10 mouse cellular contexts compared by ENCODE assay signal in genomic region chr8:88524132-88524531, GRCm38 (mm10). TPM values are rescaled to one million over a fixed set of nuclear protein-coding genes. Genes with fewer than 3 reads are reported as not detected.
DNase-seq lines count a peak whose midpoint lies in the region; ATAC-seq and TF ChIP-seq lines count a peak whose summit lies in the region.
"Had no signal": no experiment of that assay in that cellular context is flagged by ENCODE, and none has a peak within 500 bp of the region (broad histone marks: within the 10 kb centered on the region; RNA-seq: fewer than 3 reads in every experiment).

No protein-coding gene starts in this region.

- no peak overlapping the region for H3K9ac ChIP-seq in intestine, embryonic 14.5 days (ENCODE audit: low read length)
- H3K9ac ChIP-seq in intestine, postnatal 0 days (ENCODE audit: low read depth, low read length), result no peak overlapping the region
- 0 out of 2 replicates have a peak overlapping the region, but pooled peaks have one; percentile 18 for H3K9ac ChIP-seq in embryonic facial prominence, embryonic 11.5 days (replicated peaks; ENCODE audit: low read length)
- H3K9ac ChIP-seq in hindbrain, embryonic 14.5 days, result no peak overlapping the region
- peak overlapping the region; percentile 24; the same call in 1 of the 2 replicates for H3K9ac ChIP-seq in midbrain, embryonic 14.5 days (replicated peaks; ENCODE audit: low read length)
- no peak overlapping the region for H3K9ac ChIP-seq in heart, adult 2 months (ENCODE audit: low read depth, low read length)

- peaks cover 9% of the 10 kb centered on the region; the same call in 1 of the 2 replicates for H3K27me3 ChIP-seq in intestine, embryonic 14.5 days (replicated peaks; ENCODE audit: control insufficient read depth, insufficient read depth, low read length)
- peaks cover 23% of the 10 kb centered on the region; the same call in 1 of the 2 replicates for H3K27me3 ChIP-seq in intestine, postnatal 0 days (replicated peaks; ENCODE audit: control insufficient read depth, insufficient read depth, low read length)
- H3K27me3 ChIP-seq in embryonic facial prominence, embryonic 11.5 days (ENCODE audit: control insufficient read depth, insufficient read depth, low read length), result no peaks in the 10 kb centered on the region
- peaks cover 5% of the 10 kb centered on the region; the same call in 1 of the 2 replicates for H3K27me3 ChIP-seq in hindbrain, embryonic 14.5 days (ENCODE audit: control insufficient read depth, insufficient read depth, low read length)
- peaks cover 7% of the 10 kb centered on the region; the same call in 1 of the 2 replicates for H3K27me3 ChIP-seq in midbrain, embryonic 14.5 days (ENCODE audit: control insufficient read depth, insufficient read depth, low read length)
- H3K27me3 ChIP-seq in heart, adult 2 months (ENCODE audit: control insufficient read depth, insufficient read depth, low read length), result peaks cover 9% of the 10 kb centered on the region

- no peak for ATAC-seq in intestine, embryonic 14.5 days (replicated peaks; ENCODE audit: low FRiP score, low TSS enrichment, low read depth)
- no peak for ATAC-seq in intestine, postnatal 0 days
- no peak for ATAC-seq in embryonic facial prominence, embryonic 11.5 days (replicated peaks; ENCODE audit: insufficient number of reproducible peaks, low FRiP score, low TSS enrichment, low read depth)
- no peak for ATAC-seq in hindbrain, embryonic 14.5 days (ENCODE audit: low FRiP score)
- no peak for ATAC-seq in midbrain, embryonic 14.5 days (ENCODE audit: low FRiP score, low TSS enrichment)
- no peak for ATAC-seq in megakaryocyte, adult 5-6 weeks (ENCODE audit: poor library complexity, severe bottlenecking)

- no peak for TF ChIP-seq CTCF in intestine, postnatal 0 days (IDR thresholded peaks at IDR 0.05; ENCODE audit: low read depth)
- TF ChIP-seq CTCF in heart, adult 2 months (IDR thresholded peaks at IDR 0.05), result no peak

- peak overlapping the region; percentile 94; the same call in 1 of the 2 replicates for H3K4me2 ChIP-seq in intestine, embryonic 14.5 days (ENCODE audit: low read length)
- no peak overlapping the region for H3K4me2 ChIP-seq in intestine, postnatal 0 days (replicated peaks; ENCODE audit: low read depth)
- H3K4me2 ChIP-seq in embryonic facial prominence, embryonic 11.5 days (ENCODE audit: low read depth, low read length), result peak overlapping the region; percentile 5
- H3K4me2 ChIP-seq in hindbrain, embryonic 14.5 days (replicated peaks), result peak overlapping the region; percentile 99
- H3K4me2 ChIP-seq in midbrain, embryonic 14.5 days (ENCODE audit: low read length), result peak overlapping the region; percentile 98

- no peak for TF ChIP-seq POLR2A in heart, adult 2 months (IDR thresholded peaks at IDR 0.05; ENCODE audit: insufficient read depth, low read depth, low read length)

- DNase-seq in intestine, embryonic 14.5 days (ENCODE audit: low spot score), result no peak
- DNase-seq in embryonic facial prominence, embryonic 11.5 days (ENCODE audit: low spot score), result peak; percentile 47
- DNase-seq in hindbrain, embryonic 14.5 days (ENCODE audit: low spot score), result no peak
- DNase-seq in midbrain, embryonic 14.5 days, result peak; percentile 28
- no peak for DNase-seq in gastrocnemius, postnatal 36 days
- no peak for DNase-seq in heart, adult 2 months
- DNase-seq: B cell, adult 2 months had no signal

- H3K79me2 ChIP-seq in heart, adult 2 months (replicated peaks; ENCODE audit: control insufficient read depth, insufficient read depth, low read length), result no peaks in the 10 kb centered on the region

- no peak for TF ChIP-seq EP300 in heart, adult 2 months (IDR thresholded peaks at IDR 0.05; ENCODE audit: insufficient read depth, low read depth, low read length)

- H3K9me3 ChIP-seq in intestine, embryonic 14.5 days (ENCODE audit: control insufficient read depth, low read length), result no peaks in the 10 kb centered on the region
- no peaks in the 10 kb centered on the region for H3K9me3 ChIP-seq in intestine, postnatal 0 days (ENCODE audit: control insufficient read depth)
- H3K9me3 ChIP-seq in embryonic facial prominence, embryonic 11.5 days (replicated peaks; ENCODE audit: control insufficient read depth, low read length), result no peaks in the 10 kb centered on the region
- no peaks in the 10 kb centered on the region for H3K9me3 ChIP-seq in hindbrain, embryonic 14.5 days (ENCODE audit: control insufficient read depth, low read length)
- no peaks in the 10 kb centered on the region for H3K9me3 ChIP-seq in midbrain, embryonic 14.5 days (ENCODE audit: control insufficient read depth, low read length)

- H3K27ac ChIP-seq in intestine, embryonic 14.5 days (ENCODE audit: low read depth), result no peak overlapping the region
- no peak overlapping the region for H3K27ac ChIP-seq in intestine, postnatal 0 days (ENCODE audit: low read depth, low read length)
- no peak overlapping the region for H3K27ac ChIP-seq in embryonic facial prominence, embryonic 11.5 days (replicated peaks; ENCODE audit: low read depth, low read length)
- no peak overlapping the region for H3K27ac ChIP-seq in hindbrain, embryonic 14.5 days
- no peak overlapping the region for H3K27ac ChIP-seq in midbrain, embryonic 14.5 days (replicated peaks; ENCODE audit: low read depth, low read length)
- H3K27ac ChIP-seq in heart, adult 2 months, result no peak overlapping the region

- peaks cover 28% of the 10 kb centered on the region for H3K4me1 ChIP-seq in intestine, embryonic 14.5 days (replicated peaks; ENCODE audit: control insufficient read depth, insufficient read depth, low read length)
- H3K4me1 ChIP-seq in intestine, postnatal 0 days (replicated peaks; ENCODE audit: control insufficient read depth, insufficient read depth, low read length), result no peaks in the 10 kb centered on the region
- H3K4me1 ChIP-seq in embryonic facial prominence, embryonic 11.5 days (ENCODE audit: control insufficient read depth, insufficient read depth, low read length), result peaks cover 14% of the 10 kb centered on the region
- peaks cover 29% of the 10 kb centered on the region for H3K4me1 ChIP-seq in hindbrain, embryonic 14.5 days (replicated peaks; ENCODE audit: control insufficient read depth, insufficient read depth, low read length)
- H3K4me1 ChIP-seq in midbrain, embryonic 14.5 days (ENCODE audit: control insufficient read depth, insufficient read depth, low read length), result peaks cover 32% of the 10 kb centered on the region
- H3K4me1 ChIP-seq in heart, adult 2 months (ENCODE audit: control insufficient read depth, insufficient read depth, low read length), result peaks cover 3% of the 10 kb centered on the region

- H3K36me3 ChIP-seq in intestine, embryonic 14.5 days (ENCODE audit: control insufficient read depth, insufficient read depth, low read length), result 0 out of 2 replicates have a peak, but pooled peaks cover under 1% of the 10 kb centered on the region
- no peaks in the 10 kb centered on the region; the same call in 1 of the 2 replicates for H3K36me3 ChIP-seq in intestine, postnatal 0 days (ENCODE audit: control insufficient read depth, insufficient read depth)
- H3K36me3 ChIP-seq in embryonic facial prominence, embryonic 11.5 days (replicated peaks; ENCODE audit: control insufficient read depth, insufficient read depth, low read depth, low read length), result peaks cover 4% of the 10 kb centered on the region
- H3K36me3 ChIP-seq in hindbrain, embryonic 14.5 days (replicated peaks; ENCODE audit: control insufficient read depth, insufficient read depth), result no peaks in the 10 kb centered on the region
- no peaks in the 10 kb centered on the region for H3K36me3 ChIP-seq in midbrain, embryonic 14.5 days (ENCODE audit: control insufficient read depth, insufficient read depth, low read length)
- no peaks in the 10 kb centered on the region for H3K36me3 ChIP-seq in heart, adult 2 months (ENCODE audit: control insufficient read depth, insufficient read depth, low read length)

- no peak overlapping the region for H3K4me3 ChIP-seq in intestine, embryonic 14.5 days (ENCODE audit: low read depth, low read length)
- H3K4me3 ChIP-seq in intestine, postnatal 0 days (ENCODE audit: low read depth, low read length), result no peak overlapping the region
- peak overlapping the region; percentile 8; the same call in 1 of the 2 replicates for H3K4me3 ChIP-seq in embryonic facial prominence, embryonic 11.5 days (ENCODE audit: low read depth, low read length)
- peak overlapping the region; percentile 89; the same call in 1 of the 2 replicates for H3K4me3 ChIP-seq in hindbrain, embryonic 14.5 days (replicated peaks; ENCODE audit: low read length)
- H3K4me3 ChIP-seq in midbrain, embryonic 14.5 days (replicated peaks; ENCODE audit: low read depth, low read length), result peak overlapping the region; percentile 77; the same call in 1 of the 2 replicates
- no peak overlapping the region for H3K4me3 ChIP-seq in heart, adult 2 months

- whole genome bisulfite sequencing in intestine, embryonic 14.5 days, result 31% methylated on average over 4 of the region's 4 CpGs
- 42% methylated on average over 4 of the region's 4 CpGs for WGBS in intestine, postnatal 0 days
- 11% methylated on average over 4 of the region's 4 CpGs for WGBS in embryonic facial prominence, embryonic 11.5 days
- WGBS in hindbrain, embryonic 14.5 days, result 15% methylated on average over 4 of the region's 4 CpGs
- 6% methylated on average over 4 of the region's 4 CpGs for WGBS in midbrain, embryonic 14.5 days
- 62% methylated on average over 4 of the region's 4 CpGs for WGBS in heart, adult 2 months

- intact Hi-C loops in gastrocnemius, postnatal 36 days (cut with DNase I), result loop anchor here (5.0 kb wide), 1 partner anchor 98 kb away; no protein-coding TSS in a partner anchor
- intact Hi-C loops in heart, adult 2 months (cut with DNase I), result loop anchor here (5.0 kb wide), 1 partner anchor 162 kb away; the partner anchor contains the start of gene Brd7

RNA-seq across cellular contexts. Expression of gene Nkd1, which starts 3.0 kb away (rescaled TPM):
- polyA plus RNA-seq in intestine, embryonic 14.5 days (2014; fragmentation: Nextera tagmentation; extraction: Ambion mirVana), result 33.6 and 35.8 TPM in 2 replicates
- polyA plus RNA-seq in intestine, postnatal 0 days (2015; fragmentation: Nextera tagmentation; extraction: Ambion mirVana), result 24.5 and 26.2 TPM in 2 replicates
- 45.0 and 50.7 TPM in 2 replicates for polyA plus RNA-seq in embryonic facial prominence, embryonic 11.5 days (2014; fragmentation: Nextera tagmentation; extraction: Ambion mirVana)
- polyA plus RNA-seq in hindbrain, embryonic 14.5 days (2014; fragmentation: Nextera tagmentation; extraction: Ambion mirVana), result 45.3 and 57.6 TPM in 2 replicates
- polyA plus RNA-seq in midbrain, embryonic 14.5 days (2014; fragmentation: Nextera tagmentation; extraction: Ambion mirVana), result 46.2 and 66.4 TPM in 2 replicates
- not detected in 2 replicates for total RNA-seq in megakaryocyte, adult 5-6 weeks (2015)
- total RNA-seq in megakaryocyte, adult 5-6 weeks (2017), result 0.07 TPM in 1 of 2 replicates, not detected in the other
- total RNA-seq in gastrocnemius, postnatal 36 days (2021), result 1 to 10 TPM; 1.7 to 1.8 TPM
- total RNA-seq in heart, adult 2 months (2021), result 1 to 10 TPM; 2.3 to 2.9 TPM
- 3.4 and 3.6 TPM in 2 replicates for polyA plus RNA-seq in heart, adult 2 months (2012; rRNA removed)
- total RNA-seq: hematopoietic stem cell, adult 5-6 weeks had no signal

Comparison
In these comparisons a context has a peak if more than half of its experiments do, and no peak if none do; other contexts are left out.
1. DNase-seq: peak in embryonic facial prominence, embryonic 11.5 days (single experiment) and midbrain, embryonic 14.5 days (single experiment); none in intestine, embryonic 14.5 days (single experiment), hindbrain, embryonic 14.5 days (single experiment), gastrocnemius, postnatal 36 days (0 of 2) and heart, adult 2 months (0 of 2).
2. H3K4me3 ChIP-seq: peak in embryonic facial prominence, embryonic 11.5 days (single experiment), hindbrain, embryonic 14.5 days (single experiment) and midbrain, embryonic 14.5 days (single experiment); none in intestine, embryonic 14.5 days (single experiment), intestine, postnatal 0 days (single experiment) and heart, adult 2 months (single experiment).
3. H3K9ac ChIP-seq: peak in embryonic facial prominence, embryonic 11.5 days (single experiment) and midbrain, embryonic 14.5 days (single experiment); none in intestine, embryonic 14.5 days (single experiment), intestine, postnatal 0 days (single experiment), hindbrain, embryonic 14.5 days (single experiment) and heart, adult 2 months (single experiment).